Mouse (Mus musculus) erythroblast, embryonic 14.5 days (primary cell): ENCODE data around the gene Tbl1xr1.

Experiments
- GATA1 ChIP-seq: IDR thresholded peaks from 2 replicates; pipeline ENCODE4 v1.6.1; 2012; ENCODE audit warnings: low read length, inconsistent platforms, mixed read lengths
- TAL1 ChIP-seq: IDR thresholded peaks from 3 replicates; pipeline ENCODE4 v1.6.1; 2012; ENCODE audit warnings: low read length, inconsistent platforms, mixed read lengths

DNA sequence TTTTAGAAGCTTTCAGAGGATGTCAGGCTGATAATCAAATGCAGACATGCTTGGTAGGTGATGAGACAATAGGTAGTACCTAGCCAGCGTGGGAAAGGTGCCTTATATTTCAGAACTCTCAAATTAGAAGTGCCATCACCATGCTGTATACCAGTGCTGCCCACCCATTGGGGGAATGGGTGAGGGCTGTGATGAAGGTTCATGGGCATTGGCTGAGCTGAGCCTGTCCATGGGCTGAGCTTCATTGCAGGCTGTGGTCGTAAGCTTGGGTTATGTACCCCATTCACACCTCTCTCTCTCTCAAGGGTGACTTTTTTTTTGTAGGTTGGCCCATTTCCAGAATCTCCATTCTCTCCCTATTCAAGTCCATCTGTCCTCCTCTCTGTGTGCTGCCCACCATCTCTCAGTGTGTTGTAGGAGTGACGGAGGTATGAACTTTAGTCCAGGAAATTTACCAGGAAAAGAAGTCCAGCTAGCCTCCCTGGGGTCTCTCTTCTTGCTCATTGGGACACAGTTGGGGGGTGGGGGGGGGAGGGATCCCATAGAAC is 63.7 kb downstream of the Tbl1xr1 start:
- TF ChIP-seq GATA1 (no peak), TAL1 (no peak)
